Mouse (Mus musculus): ENCODE measurements around the gene Man2a2.
"Not testable (repeated sequence)": the region's sequence is repeated elsewhere in the genome, so short reads cannot be mapped to it uniquely, and the experiment has no call there.

Man2a2 gene

GRCm38 (mm10) chr7:80400099-80400498 lies 28.9 kb upstream of the Man2a2 start:
- peak; percentile 83 to 84 for DNase-seq

GRCm38 (mm10) chr7:80398654-80399444 lies 27.7 kb upstream of the Man2a2 start:
- peak; percentile 43 to 46 for DNase-seq

- DNase-seq = no peak
Measured at GRCm38 (mm10) chr7:80397986-80398385, 26.8 kb upstream of the Man2a2 start.

- DNase-seq = not testable (repeated sequence)
Measured at GRCm38 (mm10) chr7:80396427-80396826, 25.3 kb upstream of the Man2a2 start.

- no peak for DNase-seq
Measured at GRCm38 (mm10) chr7:80394600-80394999, 23.4 kb upstream of the Man2a2 start.

- DNase-seq = no peak
Measured at GRCm38 (mm10) chr7:80392119-80392518, 20.9 kb upstream of the Man2a2 start.

GRCm38 (mm10) chr7:80387633-80388543 lies 16.7 kb upstream of the Man2a2 start, which contains the start of gene Fes:
Gene Fes, minus strand, starts transcription at chr7:80387946.
- DNase-seq = no peak

- no peak for DNase-seq
Measured at GRCm38 (mm10) chr7:80387033-80387632, 16.0 kb upstream of the Man2a2 start.

GRCm38 (mm10) chr7:80386235-80386930 lies 15.2 kb upstream of the Man2a2 start:
- DNase-seq = peak; percentile 92 to 96

- no peak for DNase-seq
Measured at GRCm38 (mm10) chr7:80382919-80383318, 11.7 kb upstream of the Man2a2 start.

- DNase-seq = peak in 1 of 2 experiments; percentile 70
Measured at GRCm38 (mm10) chr7:80379531-80379930, 8.4 kb upstream of the Man2a2 start.

GRCm38 (mm10) chr7:80377471-80377870 lies 6.3 kb upstream of the Man2a2 start:
- DNase-seq = peak; percentile 88 to 89

- no peak for DNase-seq
Measured at GRCm38 (mm10) chr7:80376192-80376591, 5.0 kb upstream of the Man2a2 start.

GRCm38 (mm10) chr7:80375376-80376039 lies 4.3 kb upstream of the Man2a2 start:
- DNase-seq = no peak

GRCm38 (mm10) chr7:80374733-80375132 lies 3.6 kb upstream of the Man2a2 start:
- DNase-seq = no peak

- DNase-seq = no peak
Measured at GRCm38 (mm10) chr7:80374280-80374679, 3.1 kb upstream of the Man2a2 start.

GRCm38 (mm10) chr7:80373850-80374249 lies 2.7 kb upstream of the Man2a2 start:
- no peak for DNase-seq

GRCm38 (mm10) chr7:80373352-80373751 lies 2.2 kb upstream of the Man2a2 start:
- no peak for DNase-seq

GRCm38 (mm10) chr7:80372667-80373066 lies 1.5 kb upstream of the Man2a2 start:
- DNase-seq = no peak

GRCm38 (mm10) chr7:80372166-80372565 lies 991 bp upstream of the Man2a2 start:
- no peak for DNase-seq

GRCm38 (mm10) chr7:80370649-80371040 lies 530 bp downstream of the Man2a2 start:
- peak; percentile 94 to 95 for DNase-seq

GRCm38 (mm10) chr7:80369967-80370431 lies 1.2 kb downstream of the Man2a2 start:
- DNase-seq = no peak
